Mouse (Mus musculus) limb, embryonic 14.5 days (tissue): ENCODE data around the gene 4930503E14Rik. TPM values are rescaled to one million over a fixed set of nuclear protein-coding genes. Genes with fewer than 3 reads are reported as not detected.
"Not testable (repeated sequence)": the region's sequence is repeated elsewhere in the genome, so short reads cannot be mapped to it uniquely, and the experiment has no call there.

ENCODE experiments used
- ATAC-seq: fragments of 200-750 bp; cut with Nextera tagmentation; 2 replicates; pipeline ENCODE4 v1.8.0; 2017; ENCODE audit warnings: low read depth, moderate number of reproducible peaks, moderate TSS enrichment; ENCODE audit not compliant: low FRiP score
- DNase-seq: peaks from one replicate; pipeline ENCODE4 v3.0.0-alpha.2; 2015; ENCODE audit warnings: low spot score
- H3K27ac ChIP-seq: fragments of 300-500 bp; sonication (generic); replicated peaks from 2 replicates; pipeline ENCODE4 v1.5.1; 2014; ENCODE audit warnings: low read depth, mild to moderate bottlenecking, low read length, moderate library complexity, mixed read lengths
- H3K27me3 ChIP-seq: fragments of 300-500 bp; sonication (generic); 2 replicates; pipeline ENCODE4 v1.6.1; 2014; ENCODE audit warnings: low read length, mixed read lengths; ENCODE audit not compliant: control insufficient read depth, insufficient read depth
- H3K36me3 ChIP-seq: fragments of 300-500 bp; sonication (generic); 2 replicates; pipeline ENCODE4 v1.6.1; 2014; ENCODE audit warnings: mild to moderate bottlenecking, low read length, moderate library complexity, mixed read lengths; ENCODE audit not compliant: control insufficient read depth, insufficient read depth
- H3K4me1 ChIP-seq: fragments of 300-500 bp; sonication (generic); 2 replicates; pipeline ENCODE4 v1.6.1; 2014; ENCODE audit warnings: antibody characterized with exemption, low read length, mixed read lengths; ENCODE audit not compliant: control insufficient read depth, insufficient read depth
- H3K4me2 ChIP-seq: fragments of 300-500 bp; sonication (generic); replicated peaks from 2 replicates; pipeline ENCODE4 v1.6.1; 2014; ENCODE audit warnings: low read depth, mild to moderate bottlenecking, low read length, moderate library complexity; ENCODE audit not compliant: severe bottlenecking
- H3K4me3 ChIP-seq: fragments of 300-500 bp; sonication (generic); replicated peaks from 2 replicates; pipeline ENCODE4 v1.5.1; 2014; ENCODE audit warnings: low read length
- H3K9ac ChIP-seq: fragments of 300-500 bp; sonication (generic); 2 replicates; pipeline ENCODE4 v1.6.1; 2014; ENCODE audit warnings: mild to moderate bottlenecking, low read depth, low read length, moderate library complexity; ENCODE audit not compliant: severe bottlenecking
- H3K9me3 ChIP-seq: fragments of 300-500 bp; sonication (generic); 2 replicates; pipeline ENCODE4 v1.6.1; 2016; ENCODE audit warnings: low read length; ENCODE audit not compliant: control insufficient read depth
- POLR2A ChIP-seq: fragments of 200-500 bp; IDR thresholded peaks from 2 replicates; pipeline ENCODE4 v1.8.0; 2012; ENCODE audit warnings: inconsistent platforms, mild to moderate bottlenecking, moderate library complexity, borderline replicate concordance; ENCODE audit not compliant: insufficient read depth, insufficient read length; ENCODE audit errors: extremely low read depth
- WGBS: fragments of 180-500 bp; shearing (Covaris S2); extraction: QIAGEN DNeasy Blood & Tissue Kit; methylation state at CpG from one replicate; pipeline ENCODE4 v1.1.7; 2014; 5-methylcytosine and 5-hydroxymethylcytosine counted together
- polyA plus RNA-seq, 2 experiments: library from polyadenylated mRNA; depleted of rRNA in 1 of 2; stranded (reverse) in 1 of 2; unstranded in 1 of 2; fragments of >200 nt; fragmentation: Nextera tagmentation in 1 of 2; extraction: Ambion mirVana in 1 of 2; gene quantifications; 2 replicates each; pipeline versions ENCODE4 v1.2.1 to v1.2.3; 2012 to 2014

4930503E14Rik gene
- polyA plus RNA-seq (2012; rRNA removed) (not detected in 2 replicates), polyA plus RNA-seq (2014; fragmentation: Nextera tagmentation; extraction: Ambion mirVana) (not detected in 2 replicates)

GRCm38 (mm10) chr14:44213154-44213553, at the start of gene 4930503E14Rik:
Gene 4930503E14Rik, minus strand, starts transcription at chr14:44213254.
- not testable (repeated sequence) for H3K27me3 ChIP-seq, H3K4me3 ChIP-seq, H3K4me1 ChIP-seq, H3K27ac ChIP-seq, H3K36me3 ChIP-seq, H3K4me2 ChIP-seq, DNase-seq, H3K9ac ChIP-seq, ATAC-seq, H3K9me3 ChIP-seq
- 80% methylated on average over 3 of the region's 3 CpGs for WGBS

- Histone ChIP-seq H3K27ac (no peak overlapping the region), H3K9me3 (no peaks in the 10 kb centered on the region), H3K27me3 (no peaks in the 10 kb centered on the region), H3K9ac (no peak overlapping the region), H3K4me2 (no peak overlapping the region), H3K4me3 (no peak overlapping the region), H3K36me3 (no peaks in the 10 kb centered on the region), H3K4me1 (no peaks in the 10 kb centered on the region)
- DNase-seq (no peak), ATAC-seq (no peak)
- no peak for TF ChIP-seq POLR2A
- 85% methylated on average over 16 of the region's 16 CpGs for WGBS
Observed at GRCm38 (mm10) chr14:44248039-44248438, 35.0 kb upstream of the 4930503E14Rik start.

- not testable (repeated sequence) for H3K4me3 ChIP-seq, DNase-seq, H3K36me3 ChIP-seq, H3K9me3 ChIP-seq, H3K9ac ChIP-seq, H3K27ac ChIP-seq, H3K4me2 ChIP-seq, ATAC-seq, H3K4me1 ChIP-seq, H3K27me3 ChIP-seq
- 93% methylated on average over 1 of the region's 3 CpGs for WGBS
Observed at GRCm38 (mm10) chr14:44197361-44197760, 15.7 kb downstream of the 4930503E14Rik start, which contains the start of gene Gm8212. Gene Gm8212, plus strand, starts transcription at chr14:44197661.

DNA sequence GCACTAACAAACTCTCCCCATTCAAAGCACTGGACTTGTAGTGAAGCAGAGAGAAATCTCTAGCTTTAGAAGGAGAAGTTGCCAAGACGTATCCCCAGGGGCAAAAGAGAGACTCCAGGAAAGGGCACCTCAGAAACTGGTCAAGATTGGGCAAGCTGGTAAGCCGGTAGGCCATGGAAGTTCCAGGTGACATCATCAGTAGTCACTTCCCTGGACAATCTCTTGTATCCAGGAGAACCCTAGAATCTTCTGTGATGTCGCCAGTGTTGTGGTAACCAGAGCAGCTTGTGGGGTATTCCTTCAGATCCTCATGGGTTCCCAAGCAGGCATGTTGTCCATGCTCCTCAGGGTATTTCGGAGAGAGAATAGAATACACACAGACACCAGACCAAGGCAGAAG, 89.5 kb downstream of the 4930503E14Rik start, which contains the start of gene Gm3327:
Gm3327 (plus strand) TSS at position 301 of the 400 bp plus-strand sequence.
- H3K4me3 ChIP-seq, H3K36me3 ChIP-seq, ATAC-seq, H3K27me3 ChIP-seq, H3K4me2 ChIP-seq, H3K9me3 ChIP-seq, DNase-seq, H3K4me1 ChIP-seq, H3K9ac ChIP-seq, H3K27ac ChIP-seq: not testable (repeated sequence)
- WGBS, result 87% methylated on average over 3 of the region's 4 CpGs

Other genes starting within 250 kb of the 4930503E14Rik start
- gene Ang6, start 211.0 kb downstream of the 4930503E14Rik start, polyA plus RNA-seq (2012; rRNA removed), result not detected in 2 replicates
- gene Ang6, start 211.0 kb downstream of the 4930503E14Rik start, polyA plus RNA-seq (2014; fragmentation: Nextera tagmentation; extraction: Ambion mirVana), result not detected in 2 replicates
- 0.77 and 0.86 TPM in 2 replicates for gene Ear2, start 110.6 kb downstream of the 4930503E14Rik start, polyA plus RNA-seq (2012; rRNA removed)
- not detected in 2 replicates for gene Ear2, start 110.6 kb downstream of the 4930503E14Rik start, polyA plus RNA-seq (2014; fragmentation: Nextera tagmentation; extraction: Ambion mirVana)
- gene Gm3327, start 89.4 kb downstream of the 4930503E14Rik start, polyA plus RNA-seq (2012; rRNA removed), result not detected in 2 replicates
- gene Gm3327, start 89.4 kb downstream of the 4930503E14Rik start, polyA plus RNA-seq (2014; fragmentation: Nextera tagmentation; extraction: Ambion mirVana), result not detected in 2 replicates
- not detected in 2 replicates for gene Gm8212, start 15.6 kb downstream of the 4930503E14Rik start, polyA plus RNA-seq (2012; rRNA removed)
- gene Gm8212, start 15.6 kb downstream of the 4930503E14Rik start, polyA plus RNA-seq (2014; fragmentation: Nextera tagmentation; extraction: Ambion mirVana), result not detected in 2 replicates
- not detected in 2 replicates for gene Gm8220, start 72.3 kb upstream of the 4930503E14Rik start, polyA plus RNA-seq (2012; rRNA removed)
- gene Gm8220, start 72.3 kb upstream of the 4930503E14Rik start, polyA plus RNA-seq (2014; fragmentation: Nextera tagmentation; extraction: Ambion mirVana), result not detected in 2 replicates
- gene Gm5930, start 125.3 kb upstream of the 4930503E14Rik start, polyA plus RNA-seq (2012; rRNA removed), result not detected in 2 replicates
- not detected in 2 replicates for gene Gm5930, start 125.3 kb upstream of the 4930503E14Rik start, polyA plus RNA-seq (2014; fragmentation: Nextera tagmentation; extraction: Ambion mirVana)
- not detected in 2 replicates for gene Gm8229, start 152.1 kb upstream of the 4930503E14Rik start, polyA plus RNA-seq (2012; rRNA removed)
- not detected in 2 replicates for gene Gm8229, start 152.1 kb upstream of the 4930503E14Rik start, polyA plus RNA-seq (2014; fragmentation: Nextera tagmentation; extraction: Ambion mirVana)
- not detected in 2 replicates for gene Gm3371, start 197.4 kb upstream of the 4930503E14Rik start, polyA plus RNA-seq (2012; rRNA removed)
- not detected in 2 replicates for gene Gm3371, start 197.4 kb upstream of the 4930503E14Rik start, polyA plus RNA-seq (2014; fragmentation: Nextera tagmentation; extraction: Ambion mirVana)
- not detected in 2 replicates for gene Gm8232, start 220.4 kb upstream of the 4930503E14Rik start, polyA plus RNA-seq (2012; rRNA removed)
- gene Gm8232, start 220.4 kb upstream of the 4930503E14Rik start, polyA plus RNA-seq (2014; fragmentation: Nextera tagmentation; extraction: Ambion mirVana), result not detected in 2 replicates